8 mouse cellular contexts compared by ENCODE assay signal in genomic region chr2:166729656-166730566, GRCm38 (mm10). TPM values are rescaled to one million over a fixed set of nuclear protein-coding genes. Genes with fewer than 3 reads are reported as not detected.
DNase-seq lines count a peak whose midpoint lies in the region; ATAC-seq and TF ChIP-seq lines count a peak whose summit lies in the region.

No protein-coding gene starts in this region.

- no peaks in the 10 kb centered on the region for H3K36me3 ChIP-seq in intestine, postnatal 0 days (ENCODE audit: control insufficient read depth, insufficient read depth)
- no peaks in the 10 kb centered on the region for H3K36me3 ChIP-seq in stomach, embryonic 14.5 days (ENCODE audit: control insufficient read depth, insufficient read depth, low read length)

- 36% methylated on average over 19 of the region's 19 CpGs for WGBS in intestine, postnatal 0 days
- 28% methylated on average over 19 of the region's 19 CpGs for WGBS in stomach, embryonic 14.5 days

- no peak for TF ChIP-seq CTCF in intestine, postnatal 0 days (IDR thresholded peaks at IDR 0.05; ENCODE audit: low read depth)

- H3K4me3 ChIP-seq in intestine, postnatal 0 days (ENCODE audit: low read depth, low read length), result no peak overlapping the region
- no peak overlapping the region for H3K4me3 ChIP-seq in stomach, embryonic 14.5 days (ENCODE audit: low read depth, low read length)

- peak; percentile 69 for DNase-seq in R1 (ENCODE audit: low read depth, low spot score)
- DNase-seq in embryo, embryonic 10.5 days (ENCODE audit: low spot score), result peak; percentile 64
- DNase-seq in heart, adult 18-20 months, result peak; percentile 79 to 91
- DNase-seq in lung, postnatal 36 days, result peak; percentile 84
- DNase-seq in cerebellum, adult 8-10 months, result no peak
- no peak for DNase-seq in spleen, postnatal 4 days (ENCODE audit: low spot score in 2 of 2)

- H3K9me3 ChIP-seq in intestine, postnatal 0 days (ENCODE audit: control insufficient read depth), result no peaks in the 10 kb centered on the region
- H3K9me3 ChIP-seq in stomach, embryonic 14.5 days (ENCODE audit: control insufficient read depth, low read depth, low read length), result no peaks in the 10 kb centered on the region

- peak; percentile 44 for ATAC-seq in intestine, postnatal 0 days
- ATAC-seq in stomach, embryonic 14.5 days (ENCODE audit: insufficient number of reproducible peaks, insufficient read depth, low FRiP score, low read depth), result no peak

- H3K27ac ChIP-seq in intestine, postnatal 0 days (ENCODE audit: low read depth, low read length), result peak overlapping the region; percentile 66
- peak overlapping the region; percentile 68 for H3K27ac ChIP-seq in stomach, embryonic 14.5 days (ENCODE audit: low read length)

- no peak overlapping the region for H3K9ac ChIP-seq in intestine, postnatal 0 days (ENCODE audit: low read depth, low read length)
- H3K9ac ChIP-seq in stomach, embryonic 14.5 days (replicated peaks; ENCODE audit: low read depth, low read length), result no peak overlapping the region

- H3K4me1 ChIP-seq in intestine, postnatal 0 days (replicated peaks; ENCODE audit: control insufficient read depth, insufficient read depth, low read length), result no peaks in the 10 kb centered on the region
- peaks cover 17% of the 10 kb centered on the region for H3K4me1 ChIP-seq in stomach, embryonic 14.5 days (ENCODE audit: control insufficient read depth, insufficient read depth, low read length)

- no peaks in the 10 kb centered on the region for H3K27me3 ChIP-seq in intestine, postnatal 0 days (replicated peaks; ENCODE audit: control insufficient read depth, insufficient read depth, low read length)
- no peaks in the 10 kb centered on the region for H3K27me3 ChIP-seq in stomach, embryonic 14.5 days (ENCODE audit: control insufficient read depth, insufficient read depth, low read length)

- H3K4me2 ChIP-seq in intestine, postnatal 0 days (replicated peaks; ENCODE audit: low read depth), result peak overlapping the region; percentile 13; the same call in 1 of the 2 replicates
- H3K4me2 ChIP-seq in stomach, embryonic 14.5 days (replicated peaks; ENCODE audit: low read depth, low read length), result peak overlapping the region; percentile 4; the same call in 1 of the 2 replicates

RNA-seq across cellular contexts. Expression of gene Prex1, which starts 16.3 kb away (rescaled TPM):
- total RNA-seq in heart, adult 18-20 months (2021), result 1 to 10 TPM; 5.1 to 6.8 TPM
- polyA plus RNA-seq in intestine, postnatal 0 days (2015; fragmentation: Nextera tagmentation; extraction: Ambion mirVana), result 4.0 TPM in 2 replicates
- polyA plus RNA-seq in stomach, embryonic 14.5 days (2014; fragmentation: Nextera tagmentation; extraction: Ambion mirVana), result 9.1 and 10.4 TPM in 2 replicates

Comparison
In these comparisons a context has a peak if more than half of its experiments do, and no peak if none do; other contexts are left out.
1. DNase-seq: peak in R1 (single experiment), embryo, embryonic 10.5 days (single experiment), heart, adult 18-20 months (2 of 2) and lung, postnatal 36 days (single experiment); none in cerebellum, adult 8-10 months (single experiment) and spleen, postnatal 4 days (0 of 2).